ENCODE assay signal across 9 mouse cellular contexts in genomic region chr3:121390724-121391123, GRCm38 (mm10). TPM values are rescaled to one million over a fixed set of nuclear protein-coding genes. Genes with fewer than 3 reads are reported as not detected.
DNase-seq lines count a peak whose midpoint lies in the region; ATAC-seq and TF ChIP-seq lines count a peak whose summit lies in the region.
"Had no signal": no experiment of that assay in that cellular context is flagged by ENCODE, and none has a peak within 500 bp of the region (broad histone marks: within the 10 kb centered on the region; RNA-seq: fewer than 3 reads in every experiment).

No protein-coding gene starts in this region.

- TF ChIP-seq CTCF in lung, postnatal 0 days (IDR thresholded peaks at IDR 0.05) = no peak

- no peak overlapping the region for H3K27ac ChIP-seq in liver, embryonic 12.5 days
- H3K27ac ChIP-seq in liver, embryonic 11.5 days (ENCODE audit: low read depth, low read length) = no peak overlapping the region
- H3K27ac ChIP-seq in lung, postnatal 0 days (ENCODE audit: low read length) = no peak overlapping the region
- H3K27ac ChIP-seq: macrophage had no signal

- TF ChIP-seq EP300 in lung, postnatal 0 days (IDR thresholded peaks at IDR 0.05) = no peak

- no peak overlapping the region for H3K9ac ChIP-seq in liver, embryonic 12.5 days
- H3K9ac ChIP-seq in liver, embryonic 11.5 days (ENCODE audit: low read depth, low read length) = no peak overlapping the region
- H3K9ac ChIP-seq in lung, postnatal 0 days (replicated peaks; ENCODE audit: low read depth) = no peak overlapping the region

- H3K36me3 ChIP-seq in liver, embryonic 12.5 days = no peaks in the 10 kb centered on the region
- H3K36me3 ChIP-seq in liver, embryonic 11.5 days (ENCODE audit: control insufficient read depth, insufficient read depth, low read length) = no peaks in the 10 kb centered on the region
- no peaks in the 10 kb centered on the region for H3K36me3 ChIP-seq in lung, postnatal 0 days (ENCODE audit: insufficient read depth, low read length)

- no peak overlapping the region for H3K4me3 ChIP-seq in liver, embryonic 12.5 days
- no peak overlapping the region for H3K4me3 ChIP-seq in liver, embryonic 11.5 days (ENCODE audit: low read depth, low read length)
- no peak overlapping the region for H3K4me3 ChIP-seq in lung, postnatal 0 days (ENCODE audit: low read depth, low read length)

- H3K9me3 ChIP-seq in liver, embryonic 12.5 days (replicated peaks) = no peaks in the 10 kb centered on the region
- no peaks in the 10 kb centered on the region for H3K9me3 ChIP-seq in liver, embryonic 11.5 days (ENCODE audit: control insufficient read depth, low read length)
- no peaks in the 10 kb centered on the region for H3K9me3 ChIP-seq in lung, postnatal 0 days (ENCODE audit: low read length)

- H3K4me1 ChIP-seq in liver, embryonic 12.5 days = peaks cover 26% of the 10 kb centered on the region
- H3K4me1 ChIP-seq in liver, embryonic 11.5 days (replicated peaks; ENCODE audit: control insufficient read depth, insufficient read depth, low read length) = peaks cover 9% of the 10 kb centered on the region
- H3K4me1 ChIP-seq in lung, postnatal 0 days (ENCODE audit: insufficient read depth, low read depth, low read length) = no peaks in the 10 kb centered on the region

- ATAC-seq in liver, embryonic 12.5 days = peak; percentile 13; the same call in 1 of the 2 replicates
- ATAC-seq in liver, embryonic 11.5 days (replicated peaks; ENCODE audit: low FRiP score) = no peak
- ATAC-seq in lung, postnatal 0 days = peak; percentile 57

- 56% methylated on average over 7 of the region's 7 CpGs for WGBS in liver, embryonic 12.5 days (ENCODE audit: insufficient replicate concordance)
- 54% methylated on average over 6 of the region's 7 CpGs for WGBS in liver, embryonic 11.5 days
- 30% methylated on average over 6 of the region's 7 CpGs for WGBS in lung, postnatal 0 days

- H3K27me3 ChIP-seq in liver, embryonic 12.5 days (replicated peaks) = no peaks in the 10 kb centered on the region
- H3K27me3 ChIP-seq in liver, embryonic 11.5 days (replicated peaks; ENCODE audit: control insufficient read depth, insufficient read depth, low read length) = no peaks in the 10 kb centered on the region
- no peaks in the 10 kb centered on the region for H3K27me3 ChIP-seq in lung, postnatal 0 days (replicated peaks; ENCODE audit: insufficient read depth, low read length)

- no peak for DNase-seq in liver, embryonic 11.5 days (ENCODE audit: low spot score)
- peak; percentile 39 for DNase-seq in heart, postnatal 4 days
- DNase-seq in lung, postnatal 0 days (ENCODE audit: low spot score) = peak; percentile 21
- DNase-seq in testis, postnatal 10 days (ENCODE audit: low spot score) = peak; percentile 51
- no peak for DNase-seq in retina, postnatal 1 day
- no peak for DNase-seq in urinary bladder, adult 2 months (ENCODE audit: low spot score)
- DNase-seq in gastrocnemius, adult 8-10 months (ENCODE audit: low spot score in 2 of 2) = no peak

- H3K4me2 ChIP-seq in liver, embryonic 12.5 days = no peak overlapping the region
- H3K4me2 ChIP-seq in liver, embryonic 11.5 days = no peak overlapping the region
- H3K4me2 ChIP-seq in lung, postnatal 0 days (replicated peaks; ENCODE audit: low read depth, low read length) = peak overlapping the region; percentile 35

RNA-seq across cellular contexts. Expression of gene Cnn3, which starts 35.6 kb away (rescaled TPM):
- 138 and 143 TPM in 2 replicates for polyA plus RNA-seq in liver, embryonic 12.5 days (2016; fragmentation: Nextera tagmentation; extraction: Ambion mirVana)
- polyA plus RNA-seq in liver, embryonic 11.5 days (2014; fragmentation: Nextera tagmentation; extraction: Ambion mirVana) = 294 and 295 TPM in 2 replicates
- 100 to 1,000 TPM; 162 to 167 TPM for total RNA-seq in heart, postnatal 4 days (2021)
- polyA plus RNA-seq in lung, postnatal 0 days (2015; fragmentation: Nextera tagmentation; extraction: Ambion mirVana) = 342 and 379 TPM in 2 replicates
- 427 and 481 TPM in 2 replicates for polyA plus RNA-seq in urinary bladder, adult 2 months (2012; rRNA removed)
- 10 to 100 TPM in 3 of 4 experiments, 1 to 10 TPM in 1; 8.6 to 14.3 (median 11.1) TPM for total RNA-seq in gastrocnemius, adult 8-10 months (2022)

Comparison
In these comparisons a context has a peak if more than half of its experiments do, and no peak if none do; other contexts are left out.
1. DNase-seq: peak in heart, postnatal 4 days (single experiment), lung, postnatal 0 days (single experiment) and testis, postnatal 10 days (single experiment); none in liver, embryonic 11.5 days (single experiment), retina, postnatal 1 day (single experiment), urinary bladder, adult 2 months (single experiment) and gastrocnemius, adult 8-10 months (0 of 2).